Mouse (Mus musculus) lung, postnatal 10 days (tissue): ENCODE measurements at regions not wholly inside any gene's neighbourhood (a gene's known extent, or its start where the extent isn't known, plus 50 kb on each side); places are given as distances from the start of the nearest gene placed in this dataset.

ENCODE experiments used
- DNase-seq: peaks from one replicate; pipeline ENCODE4 v3.0.0; 2021

DNA sequence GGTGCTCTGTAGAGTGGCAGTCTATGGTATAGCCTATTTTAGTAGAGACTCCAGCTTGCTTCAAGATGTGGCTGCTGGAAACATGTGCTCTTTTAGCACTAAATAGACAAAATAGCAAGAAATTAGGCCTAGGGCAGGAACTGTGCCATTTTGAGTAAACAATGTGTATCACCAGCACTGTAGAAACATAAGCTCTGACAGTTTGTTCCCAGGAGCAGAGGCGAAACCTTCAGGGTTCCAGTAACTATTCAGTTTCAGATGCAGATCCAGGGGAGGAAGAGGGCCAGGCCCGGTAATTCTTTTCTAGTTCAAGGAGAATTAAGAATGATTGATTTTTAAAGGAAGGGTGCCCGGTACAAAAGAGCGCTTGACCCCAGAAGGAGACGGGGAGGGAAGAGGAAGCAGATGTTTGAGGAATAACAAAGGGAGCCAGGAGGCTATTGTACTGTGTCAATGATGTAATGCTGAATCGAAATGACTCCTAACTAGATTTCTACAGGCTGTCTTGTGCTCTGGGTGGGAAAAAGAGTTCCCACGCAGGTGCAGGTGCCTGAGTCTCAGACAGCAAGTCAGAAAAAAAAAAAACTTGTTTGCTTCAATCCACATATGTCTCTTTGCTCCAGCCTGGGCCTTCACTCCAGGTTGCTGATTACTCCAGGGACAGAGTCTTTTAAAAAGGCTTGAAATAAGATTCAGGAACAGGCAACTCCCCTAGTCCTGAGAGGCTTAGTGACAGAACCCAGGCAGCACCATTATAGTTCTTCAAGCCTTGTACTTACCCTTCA lies 57.4 kb upstream of the Tex13c2 start:
- peak; percentile 20 for DNase-seq
